Mouse (Mus musculus) forebrain, embryonic 13.5 days (tissue): ENCODE data around the gene Vmn2r86. TPM values are rescaled to one million over a fixed set of nuclear protein-coding genes. Genes with fewer than 3 reads are reported as not detected.
"Not testable (repeated sequence)": the region's sequence is repeated elsewhere in the genome, so short reads cannot be mapped to it uniquely, and the experiment has no call there.

ENCODE experiments used
- ATAC-seq: fragments of 200-750 bp; cut with Nextera tagmentation; 2 replicates; pipeline ENCODE4 v1.8.0; 2017
- H3K27ac ChIP-seq: fragments of 300-500 bp; sonication (generic); 2 replicates; pipeline ENCODE4 v1.5.1; 2015; ENCODE audit warnings: inconsistent platforms, mild to moderate bottlenecking, moderate library complexity
- H3K27me3 ChIP-seq: fragments of 300-500 bp; sonication (generic); 2 replicates; pipeline ENCODE4 v1.6.1; 2015; ENCODE audit warnings: mild to moderate bottlenecking, inconsistent platforms
- H3K36me3 ChIP-seq: fragments of 300-500 bp; sonication (generic); 2 replicates; pipeline ENCODE4 v1.6.1; 2015; ENCODE audit warnings: mild to moderate bottlenecking, inconsistent platforms; ENCODE audit not compliant: poor library complexity, severe bottlenecking
- H3K4me1 ChIP-seq: fragments of 300-500 bp; sonication (generic); 2 replicates; pipeline ENCODE4 v1.6.1; 2015; ENCODE audit warnings: inconsistent platforms
- H3K4me2 ChIP-seq: fragments of 300-500 bp; sonication (generic); 2 replicates; pipeline ENCODE4 v1.6.1; 2015; ENCODE audit warnings: inconsistent platforms, mild to moderate bottlenecking, moderate library complexity
- H3K4me3 ChIP-seq: fragments of 300-500 bp; sonication (generic); 2 replicates; pipeline ENCODE4 v1.5.1; 2015; ENCODE audit warnings: mild to moderate bottlenecking, inconsistent platforms
- H3K9ac ChIP-seq: fragments of 300-500 bp; sonication (generic); 2 replicates; pipeline ENCODE4 v1.6.1; 2015; ENCODE audit warnings: mild to moderate bottlenecking, inconsistent platforms
- H3K9me3 ChIP-seq: fragments of 300-500 bp; sonication (generic); replicated peaks from 2 replicates; pipeline ENCODE4 v1.6.1; 2016; ENCODE audit warnings: inconsistent platforms
- WGBS: fragments of 180-500 bp; shearing (Covaris S2); methylation state at CpG from one replicate; pipeline ENCODE4 v1.1.7; 2015; 5-methylcytosine and 5-hydroxymethylcytosine counted together
- polyA plus RNA-seq: library from polyadenylated mRNA; unstranded; fragments of >200 nt; fragmentation: Nextera tagmentation; extraction: Ambion mirVana; gene quantifications from 2 replicates; pipeline ENCODE4 v1.2.1, GENCODE M21; 2015

Vmn2r86 gene
- polyA plus RNA-seq, result not detected in 2 replicates

GRCm38 (mm10) chr10:130455950-130456349 lies at the start of gene Vmn2r86:
Gene Vmn2r86, minus strand, starts transcription at chr10:130456050.
- H3K36me3 ChIP-seq, H3K4me1 ChIP-seq, H3K9me3 ChIP-seq, H3K27ac ChIP-seq, H3K4me3 ChIP-seq, H3K27me3 ChIP-seq, ATAC-seq, H3K9ac ChIP-seq, H3K4me2 ChIP-seq: not testable (repeated sequence)
- WGBS, result 88% methylated on average over 1 of the region's 1 CpGs

GRCm38 (mm10) chr10:130497296-130497695 lies 41.4 kb upstream of the Vmn2r86 start, which contains the start of gene Vmn2r87:
Gene Vmn2r87, minus strand, starts transcription at chr10:130497396.
- H3K4me3 ChIP-seq, result no peak within 1 kb of the TSS
- H3K4me1 ChIP-seq, result no peaks in the 10 kb centered on the region
- H3K27me3 ChIP-seq, result no peaks in the 10 kb centered on the region
- no peak for ATAC-seq
- H3K4me2 ChIP-seq, result no peak within 1 kb of the TSS
- H3K9ac ChIP-seq, result no peak within 1 kb of the TSS
- no peaks in the 10 kb centered on the region for H3K36me3 ChIP-seq
- H3K27ac ChIP-seq, result no peak within 1 kb of the TSS
- no peaks in the 10 kb centered on the region for H3K9me3 ChIP-seq

- Histone ChIP-seq H3K9me3 (no peaks in the 10 kb centered on the region), H3K27me3 (no peaks in the 10 kb centered on the region), H3K4me1 (no peaks in the 10 kb centered on the region), H3K27ac (no peak overlapping the region), H3K36me3 (no peaks in the 10 kb centered on the region), H3K9ac (peak overlapping the region; percentile 70), H3K4me3 (peak overlapping the region; percentile 50), H3K4me2 (peak overlapping the region; percentile 76)
- 4% methylated on average over 36 of the region's 36 CpGs for WGBS
- peak; percentile 99 for ATAC-seq
Observed at GRCm38 (mm10) chr10:130470311-130470760, 14.5 kb upstream of the Vmn2r86 start.

- WGBS, result 90% methylated on average over 21 of the region's 21 CpGs
- H3K4me3 ChIP-seq, result no peak overlapping the region
- no peaks in the 10 kb centered on the region for H3K27me3 ChIP-seq
- no peaks in the 10 kb centered on the region for H3K9me3 ChIP-seq
- no peak overlapping the region for H3K9ac ChIP-seq
- no peak for ATAC-seq
- H3K27ac ChIP-seq, result no peak overlapping the region
- no peaks in the 10 kb centered on the region for H3K36me3 ChIP-seq
- H3K4me1 ChIP-seq, result no peaks in the 10 kb centered on the region
- H3K4me2 ChIP-seq, result no peak overlapping the region
Observed at GRCm38 (mm10) chr10:130444776-130445175, 11.1 kb downstream of the Vmn2r86 start.

DNA sequence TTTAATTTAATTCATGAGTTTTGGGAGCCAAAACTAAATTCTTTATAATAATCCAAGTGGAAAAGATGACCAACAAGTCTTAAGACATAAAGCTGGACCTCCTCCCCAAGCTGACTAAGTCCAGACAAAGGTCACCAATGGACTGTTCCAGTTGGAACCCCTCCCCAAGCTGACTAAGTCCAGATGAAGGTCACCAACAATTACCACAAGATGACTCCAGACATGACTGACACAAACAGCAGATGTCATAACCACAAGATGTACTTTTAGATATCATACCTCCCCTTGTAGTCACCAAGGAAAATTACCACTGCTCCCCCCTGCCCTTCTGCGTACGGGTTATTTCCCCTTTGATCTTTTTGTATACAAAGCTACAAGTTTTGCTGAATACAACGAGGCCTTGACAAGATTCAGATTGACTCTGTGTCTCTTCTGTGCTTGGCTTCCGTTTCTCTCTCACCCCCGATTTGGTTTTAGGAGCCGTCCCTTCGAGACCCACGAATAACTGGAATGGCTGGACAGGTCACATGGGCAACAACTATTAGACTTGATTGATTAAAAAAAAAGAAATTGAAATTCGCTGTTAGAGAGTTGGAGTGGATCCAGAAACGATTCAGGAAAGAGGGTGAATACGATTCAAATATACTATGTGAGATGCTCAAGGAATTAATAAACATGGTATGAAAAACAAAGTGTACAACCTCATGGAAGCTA lies 21.5 kb downstream of the Vmn2r86 start:
- not testable (repeated sequence) for H3K36me3 ChIP-seq, H3K4me3 ChIP-seq, H3K27ac ChIP-seq, ATAC-seq, H3K9ac ChIP-seq, H3K4me2 ChIP-seq, H3K27me3 ChIP-seq, H3K4me1 ChIP-seq, H3K9me3 ChIP-seq
- WGBS, result 89% methylated on average over 11 of the region's 11 CpGs

DNA sequence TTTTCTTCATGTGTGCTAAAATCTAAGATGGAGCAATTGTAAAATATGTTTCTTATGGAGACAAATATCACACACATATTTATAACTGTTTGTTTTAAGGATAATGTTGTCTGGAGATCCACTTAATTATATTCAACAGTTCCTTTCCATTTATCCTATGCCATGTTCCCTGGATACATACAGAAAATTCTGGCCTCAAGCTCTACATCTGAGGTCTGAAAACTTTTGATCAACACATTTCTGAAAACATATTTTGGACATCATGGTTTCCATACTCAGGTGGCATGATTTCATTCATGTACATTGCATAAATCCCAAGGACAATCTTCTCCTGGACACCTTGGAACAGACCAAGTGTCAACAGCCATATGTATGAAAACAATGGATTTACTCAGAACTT lies 26.2 kb downstream of the Vmn2r86 start, which contains the start of gene Vmn2r85:
Vmn2r85 (minus strand) TSS at position 101 of the 400 bp plus-strand sequence.
- not testable (repeated sequence) for H3K27me3 ChIP-seq, H3K9me3 ChIP-seq, H3K36me3 ChIP-seq, H3K4me3 ChIP-seq, ATAC-seq, H3K4me1 ChIP-seq, H3K27ac ChIP-seq, H3K4me2 ChIP-seq, H3K9ac ChIP-seq

DNA sequence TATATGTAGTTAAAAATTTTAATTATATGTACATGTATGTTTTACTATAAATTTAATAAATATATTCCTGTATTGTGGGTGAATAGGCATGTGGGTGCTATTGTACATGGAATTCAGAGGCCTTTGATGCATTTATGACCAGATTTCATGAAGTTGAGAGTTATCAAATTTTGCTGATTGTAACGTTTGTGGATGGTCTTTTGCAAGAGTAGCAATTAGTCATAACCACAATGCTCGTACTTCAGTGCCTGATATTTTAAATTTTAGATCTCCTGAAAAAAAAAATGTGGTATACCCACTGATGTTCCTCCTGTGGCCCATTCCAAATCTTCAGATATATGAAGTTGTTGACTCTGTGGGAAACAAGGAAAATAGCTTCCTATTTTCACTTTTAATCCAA lies 33.5 kb downstream of the Vmn2r86 start:
- H3K4me1 ChIP-seq, H3K4me3 ChIP-seq, H3K9ac ChIP-seq, H3K36me3 ChIP-seq, H3K4me2 ChIP-seq, H3K27me3 ChIP-seq, H3K9me3 ChIP-seq, H3K27ac ChIP-seq, ATAC-seq: not testable (repeated sequence)
- WGBS, result 80% methylated on average over 2 of the region's 2 CpGs

GRCm38 (mm10) chr10:130420401-130420800 lies 35.4 kb downstream of the Vmn2r86 start:
- no peak overlapping the region for H3K4me3 ChIP-seq
- no peak for ATAC-seq
- H3K36me3 ChIP-seq, result no peaks in the 10 kb centered on the region
- H3K27ac ChIP-seq, result no peak overlapping the region
- H3K9me3 ChIP-seq, result no peaks in the 10 kb centered on the region
- H3K27me3 ChIP-seq, result no peaks in the 10 kb centered on the region
- 71% methylated on average over 3 of the region's 3 CpGs for WGBS
- H3K9ac ChIP-seq, result no peak overlapping the region
- no peak overlapping the region for H3K4me2 ChIP-seq
- H3K4me1 ChIP-seq, result no peaks in the 10 kb centered on the region

- not testable (repeated sequence) for H3K27me3 ChIP-seq, ATAC-seq, H3K4me3 ChIP-seq, H3K36me3 ChIP-seq, H3K27ac ChIP-seq, H3K9ac ChIP-seq, H3K9me3 ChIP-seq, H3K4me1 ChIP-seq, H3K4me2 ChIP-seq
- WGBS, result 39% methylated on average over 2 of the region's 2 CpGs
Observed at GRCm38 (mm10) chr10:130419954-130420353, 35.9 kb downstream of the Vmn2r86 start.

- not testable (repeated sequence) for H3K27ac ChIP-seq, H3K4me2 ChIP-seq, ATAC-seq, H3K9me3 ChIP-seq, H3K4me1 ChIP-seq, H3K9ac ChIP-seq, H3K36me3 ChIP-seq, H3K4me3 ChIP-seq, H3K27me3 ChIP-seq
Observed at GRCm38 (mm10) chr10:130416352-130416751, 39.5 kb downstream of the Vmn2r86 start.

DNA sequence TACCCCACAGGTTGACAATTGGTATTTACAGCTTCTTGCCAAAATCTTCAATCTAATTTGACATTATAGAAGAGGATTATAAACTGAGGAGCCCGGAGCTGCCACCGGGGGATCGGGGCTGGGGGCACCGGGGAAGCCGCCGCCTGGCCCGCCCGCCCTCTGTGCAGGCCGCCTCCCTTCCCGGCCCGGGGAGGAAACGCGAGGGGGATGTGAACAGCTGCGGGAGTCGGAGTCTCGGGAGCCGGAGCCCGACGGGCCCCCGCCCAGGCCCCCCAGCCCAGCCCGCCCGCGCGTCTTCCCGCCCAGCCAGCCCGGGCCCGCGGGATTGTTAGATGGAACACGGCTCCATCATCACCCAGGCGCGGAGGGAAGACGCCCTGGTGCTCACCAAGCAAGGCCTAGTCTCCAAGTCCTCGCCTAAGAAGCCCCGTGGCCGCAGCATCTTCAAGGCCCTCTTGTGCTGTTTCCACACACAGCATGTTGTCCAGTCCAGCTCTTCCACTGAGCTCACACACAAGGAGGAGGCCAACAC lies 43.6 kb downstream of the Vmn2r86 start:
- 67% methylated on average over 14 of the region's 35 CpGs for WGBS

DNA sequence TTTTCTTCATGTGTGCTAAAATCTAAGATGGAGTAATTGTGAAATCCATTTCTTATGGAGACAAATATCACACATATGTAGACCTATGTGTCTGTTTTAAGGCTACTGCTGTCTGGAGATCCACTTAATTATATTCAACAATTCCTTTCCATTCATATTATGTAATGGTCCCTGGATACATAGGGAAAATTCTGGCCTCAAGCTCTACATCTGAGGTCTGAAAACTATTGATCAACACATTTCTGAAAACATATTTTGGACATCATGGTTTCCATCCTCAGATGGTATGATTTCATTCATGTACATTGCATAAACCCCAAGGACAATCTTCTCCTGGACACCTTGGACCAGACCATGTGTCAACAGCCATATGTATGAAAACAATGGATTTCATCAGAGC lies 61.6 kb downstream of the Vmn2r86 start, which contains the start of gene Vmn2r84:
Vmn2r84 (minus strand) TSS at position 101 of the 400 bp plus-strand sequence.
- H3K27ac ChIP-seq, result no peak within 1 kb of the TSS
- ATAC-seq, result no peak
- no peak within 1 kb of the TSS for H3K4me2 ChIP-seq
- no peaks in the 10 kb centered on the region for H3K4me1 ChIP-seq
- H3K4me3 ChIP-seq, result no peak within 1 kb of the TSS
- no peaks in the 10 kb centered on the region for H3K9me3 ChIP-seq
- no peaks in the 10 kb centered on the region for H3K36me3 ChIP-seq
- H3K27me3 ChIP-seq, result no peaks in the 10 kb centered on the region
- H3K9ac ChIP-seq, result no peak within 1 kb of the TSS

More for the DNA sequence above, 43.6 kb downstream of the Vmn2r86 start:
- ATAC-seq, result peak; percentile 63
- H3K4me2 ChIP-seq, H3K9me3 ChIP-seq, H3K27me3 ChIP-seq, H3K36me3 ChIP-seq, H3K9ac ChIP-seq, H3K27ac ChIP-seq, H3K4me1 ChIP-seq, H3K4me3 ChIP-seq: not testable (repeated sequence)
